Mouse (Mus musculus) spleen, adult 2 months (tissue): ENCODE results near the gene Slc27a1.
A peak's percentile ranks its signal among the peaks of the same experiment; 100 is the strongest.

Source experiments
- CTCF ChIP-seq: fragments of 200-500 bp; IDR thresholded peaks from 2 replicates; pipeline ENCODE4 v1.5.1; 2011; ENCODE audit warnings: mild to moderate bottlenecking, inconsistent platforms; ENCODE audit not compliant: insufficient read depth, insufficient read length, insufficient replicate concordance; ENCODE audit errors: extremely low read depth
- POLR2A ChIP-seq: fragments of 200-500 bp; IDR thresholded peaks from 2 replicates; pipeline ENCODE4 v1.6.1; 2011; ENCODE audit warnings: low read depth, low read length, inconsistent platforms

- TF ChIP-seq CTCF = 0 out of 2 replicates have a peak, but pooled peaks have one; percentile 10
- no peak for TF ChIP-seq POLR2A
These were observed 9.6 kb upstream of the Slc27a1 start for GRCm38 (mm10) chr8:71558958-71559690.
